Mouse (Mus musculus): Measurements from ENCODE around the gene Tmem120b.

DNA sequence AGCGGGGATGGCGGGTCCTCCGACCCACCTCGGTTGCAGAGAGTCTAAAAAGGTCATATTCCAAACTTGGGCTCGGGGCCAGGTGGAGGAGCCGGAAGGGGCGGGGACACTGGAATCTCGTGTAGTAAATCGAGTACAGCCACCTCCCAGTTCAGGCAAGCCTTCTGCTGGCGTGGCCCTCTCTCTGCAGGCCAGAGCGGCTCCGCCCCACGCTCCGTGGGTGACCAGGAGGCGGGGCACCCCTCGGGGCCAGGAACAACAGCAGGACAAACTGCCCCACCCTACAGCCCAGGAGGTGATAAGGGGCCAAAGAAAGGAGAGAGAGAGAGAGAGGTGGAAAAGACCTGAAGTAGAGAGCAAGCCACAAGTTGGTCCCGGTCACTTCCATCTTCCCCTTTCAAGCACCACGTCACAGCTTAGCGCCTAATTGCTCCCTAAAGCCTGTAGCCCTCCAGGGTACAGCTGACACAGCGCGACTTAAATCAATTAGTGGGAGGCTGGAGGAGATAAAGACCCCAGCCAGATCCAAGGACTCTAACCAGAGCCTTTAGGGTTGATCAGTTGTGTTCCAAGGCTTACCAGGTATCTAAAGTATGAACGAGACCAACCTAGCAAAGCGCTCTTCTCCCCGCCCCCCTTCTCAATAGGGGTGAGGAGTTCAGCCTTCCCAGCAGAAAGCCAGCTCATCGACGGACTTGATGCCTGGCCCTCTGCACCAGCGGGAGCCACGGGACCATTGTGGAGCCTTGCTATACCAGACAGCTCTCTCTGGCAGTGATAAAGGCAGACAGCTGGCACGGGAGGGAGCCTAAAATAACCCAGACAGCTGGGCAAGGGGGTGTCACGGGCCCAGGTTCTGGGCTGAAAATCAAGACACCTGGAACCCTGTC, 67.5 kb downstream of the Tmem120b start:
- peak; percentile 57 for TF ChIP-seq CTCF (IDR thresholded peaks at IDR 0.05)
- TF ChIP-seq POLR2A (IDR thresholded peaks at IDR 0.05; ENCODE audit: insufficient read depth, low read depth, low read length) = peak; percentile 86

Data from heart, adult 2 months (tissue).